Mouse (Mus musculus): Measurements from ENCODE around the gene Otud3. TPM values are rescaled to one million over a fixed set of nuclear protein-coding genes. Genes with fewer than 3 reads are reported as not detected.
A peak's percentile ranks its signal among the peaks of the same experiment; 100 is the strongest.
"Not testable (repeated sequence)": the region's sequence is repeated elsewhere in the genome, so short reads cannot be mapped to it uniquely, and the experiment has no call there.

Gene Otud3
- total RNA-seq, 2 experiments from 2014 or later, result 19.2 to 21.6 TPM

DNA sequence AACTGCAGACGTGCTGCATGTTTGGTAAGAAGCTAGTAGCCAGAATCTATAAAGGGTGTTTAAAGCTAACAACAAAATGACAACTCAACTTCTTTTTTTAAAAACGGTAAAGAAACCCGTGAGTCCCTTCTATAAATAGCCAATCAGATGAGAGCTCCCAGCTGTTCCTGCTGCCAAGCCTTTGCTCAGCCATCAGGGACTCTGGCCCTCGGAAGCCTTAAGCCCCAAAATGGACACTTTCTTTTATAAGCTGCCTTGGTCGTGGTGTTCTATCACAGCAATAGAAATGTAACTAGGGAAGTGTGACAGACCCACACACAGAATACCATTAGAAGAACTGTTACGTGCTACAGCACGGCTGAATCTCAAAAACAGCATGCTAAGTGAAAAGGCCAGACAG lies 14.4 kb downstream of the Otud3 start:
- intact Hi-C loops (cut with DNase I), result no loop called here
- DNase-seq (ENCODE audit: low spot score in 2 of 2), result peak in 1 of 2 experiments; percentile 73

GRCm38 (mm10) chr4:138893789-138894188 lies 20.0 kb downstream of the Otud3 start:
- DNase-seq (ENCODE audit: low spot score in 2 of 2); intact Hi-C loops (cut with DNase I): not testable (repeated sequence)

- DNase-seq (ENCODE audit: low spot score in 2 of 2), result no peak
- intact Hi-C loops (cut with DNase I), result no loop called here
Measured at GRCm38 (mm10) chr4:138892655-138893054, 21.1 kb downstream of the Otud3 start.

GRCm38 (mm10) chr4:138889635-138890034 lies 24.1 kb downstream of the Otud3 start:
- intact Hi-C loops (cut with DNase I), result loop anchor here (10.0 kb wide), 1 partner anchor 445 kb away; no protein-coding TSS in a partner anchor
- no peak for DNase-seq (ENCODE audit: low spot score in 2 of 2)

DNA sequence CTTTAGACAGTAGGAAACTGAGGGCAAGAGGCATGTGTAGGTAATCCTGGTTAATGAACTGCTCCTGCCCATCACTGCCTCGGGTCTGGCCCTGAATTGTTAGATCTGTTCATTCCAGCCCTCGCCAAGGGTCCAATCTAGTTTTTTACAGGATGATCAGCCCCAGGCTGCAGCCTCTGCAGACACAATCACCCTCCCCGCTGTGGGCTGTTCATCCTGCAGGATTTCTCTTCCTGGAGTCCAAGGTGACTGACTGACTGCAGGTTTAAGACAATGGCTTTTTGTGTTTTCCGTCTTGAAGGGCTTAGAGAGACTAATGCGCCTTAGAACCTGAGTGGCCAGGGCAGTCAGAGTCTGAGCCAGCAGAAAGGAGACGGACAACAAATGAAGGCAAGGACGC lies 24.6 kb downstream of the Otud3 start:
- intact Hi-C loops (cut with DNase I), result loop anchor here (10.0 kb wide), 1 partner anchor 444 kb away; no protein-coding TSS in a partner anchor
- DNase-seq (ENCODE audit: low spot score in 2 of 2), result no peak

- peak; percentile 87 to 92 for DNase-seq (ENCODE audit: low spot score in 2 of 2)
- intact Hi-C loops (cut with DNase I), result loop anchor here (1.0 to 10.0 kb wide), 2 partner anchors 18 to 439 kb away; no protein-coding TSS in a partner anchor
Measured at GRCm38 (mm10) chr4:138884261-138884660, 29.5 kb downstream of the Otud3 start.

- peak; percentile 49 to 68 for DNase-seq (ENCODE audit: low spot score in 2 of 2)
- intact Hi-C loops (cut with DNase I), result loop anchor here (10.0 kb wide), 1 partner anchor 437 kb away; no protein-coding TSS in a partner anchor
Measured at GRCm38 (mm10) chr4:138882179-138882578, 31.6 kb downstream of the Otud3 start.

GRCm38 (mm10) chr4:138880811-138881584 lies 32.7 kb downstream of the Otud3 start:
- no peak for DNase-seq (ENCODE audit: low spot score in 2 of 2)
- intact Hi-C loops (cut with DNase I), result loop anchor here (10.0 kb wide), 1 partner anchor 436 kb away; no protein-coding TSS in a partner anchor

DNA sequence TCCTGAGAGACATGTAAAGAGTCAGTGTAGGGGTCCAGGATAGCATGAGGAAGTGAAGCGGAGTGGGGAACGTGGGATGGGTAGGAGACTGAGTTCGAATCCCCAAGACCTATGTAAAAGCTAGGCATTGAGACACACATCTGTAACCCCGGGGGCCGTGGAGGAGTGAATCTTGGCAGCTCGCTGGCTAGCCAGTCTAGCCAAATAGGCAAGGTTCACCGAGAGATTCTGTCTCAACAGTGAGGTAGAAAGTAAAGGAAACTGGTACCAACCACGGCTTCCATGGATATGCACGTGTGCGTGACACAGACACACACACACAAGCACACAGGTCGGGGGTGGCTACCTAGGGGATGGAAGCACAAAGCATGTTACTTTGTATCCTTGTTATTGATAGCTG lies 33.9 kb downstream of the Otud3 start:
- no peak for DNase-seq (ENCODE audit: low spot score in 2 of 2)
- intact Hi-C loops (cut with DNase I), result loop anchor here (10.0 kb wide), 1 partner anchor 435 kb away; no protein-coding TSS in a partner anchor

DNA sequence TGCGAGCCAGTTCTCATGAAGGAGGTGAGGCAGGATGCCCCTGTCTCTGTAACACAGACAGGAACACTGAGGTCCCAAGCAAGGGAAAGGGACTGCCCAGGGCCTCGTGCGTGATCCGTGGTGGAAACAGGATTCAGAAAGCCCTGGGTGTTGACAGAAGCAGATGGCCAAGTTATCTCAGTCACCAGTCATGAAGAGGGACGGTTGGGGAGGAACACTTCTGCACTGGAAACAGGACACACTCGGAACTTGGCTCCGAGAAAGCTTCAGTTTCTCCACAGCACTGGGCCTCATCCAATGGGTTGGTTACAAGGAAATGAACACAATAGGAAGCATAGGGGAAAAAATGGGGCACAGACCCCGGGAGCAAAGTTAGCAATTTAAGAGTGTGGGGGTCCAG lies 35.0 kb downstream of the Otud3 start:
- intact Hi-C loops (cut with DNase I), result no loop called here
- no peak for DNase-seq (ENCODE audit: low spot score in 2 of 2)

GRCm38 (mm10) chr4:138877731-138878130 lies 36.0 kb downstream of the Otud3 start, which contains the start of gene Pla2g2e:
Pla2g2e (plus strand) TSS chr4:138877942.
- intact Hi-C loops (cut with DNase I), result no loop called here
- DNase-seq (ENCODE audit: low spot score in 2 of 2), result no peak

GRCm38 (mm10) chr4:138875986-138876385 lies 37.8 kb downstream of the Otud3 start:
- intact Hi-C loops (cut with DNase I), result no loop called here
- DNase-seq (ENCODE audit: low spot score in 2 of 2), result no peak

GRCm38 (mm10) chr4:138875275-138875674 lies 38.5 kb downstream of the Otud3 start:
- DNase-seq (ENCODE audit: low spot score in 2 of 2); intact Hi-C loops (cut with DNase I): not testable (repeated sequence)

DNA sequence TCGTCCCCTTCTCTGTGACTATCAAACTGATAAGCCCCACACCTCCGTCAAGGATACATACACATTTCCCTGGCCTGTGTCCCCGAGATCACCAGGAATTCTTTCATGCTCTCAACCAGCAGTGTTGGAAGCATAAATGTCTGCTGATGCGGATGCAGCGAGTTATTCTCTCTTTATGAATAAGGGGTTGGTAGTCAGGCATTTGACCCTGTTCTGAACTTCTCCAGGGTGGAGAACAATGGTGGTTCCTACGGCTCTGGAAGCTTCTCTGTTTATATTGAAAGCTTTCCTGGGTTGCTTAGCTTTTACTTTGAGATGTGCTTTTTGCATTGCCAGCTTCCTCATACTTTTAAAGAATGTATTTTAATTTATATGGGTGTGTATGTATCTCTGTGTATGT lies 39.9 kb downstream of the Otud3 start, which contains the start of gene Gm13030:
Gene Gm13030 (minus strand): TSS at position 101 of the 400 bp plus-strand sequence.
- intact Hi-C loops (cut with DNase I), result no loop called here
- no peak for DNase-seq (ENCODE audit: low spot score in 2 of 2)

DNA sequence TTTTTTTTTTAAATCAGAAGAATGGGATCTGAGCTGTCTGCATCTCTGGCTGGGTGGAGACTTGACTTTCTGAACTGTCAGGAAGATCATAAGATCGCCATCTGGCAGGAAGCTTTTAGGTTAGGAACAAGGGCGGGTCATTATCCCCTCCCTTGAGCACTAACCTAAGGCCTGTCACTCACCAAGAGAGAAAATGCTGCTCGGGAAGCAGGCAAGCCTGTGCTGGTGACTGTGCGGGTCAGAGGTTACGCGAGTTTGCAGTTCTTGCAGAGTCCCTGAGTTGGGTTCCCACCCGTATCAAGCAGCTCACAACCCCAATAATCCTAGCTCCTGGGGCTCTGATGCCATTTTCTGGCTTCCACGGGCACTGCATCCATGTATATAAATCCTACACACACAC lies 45.1 kb downstream of the Otud3 start:
- DNase-seq (ENCODE audit: low spot score in 2 of 2), result no peak
- intact Hi-C loops (cut with DNase I), result no loop called here

DNA sequence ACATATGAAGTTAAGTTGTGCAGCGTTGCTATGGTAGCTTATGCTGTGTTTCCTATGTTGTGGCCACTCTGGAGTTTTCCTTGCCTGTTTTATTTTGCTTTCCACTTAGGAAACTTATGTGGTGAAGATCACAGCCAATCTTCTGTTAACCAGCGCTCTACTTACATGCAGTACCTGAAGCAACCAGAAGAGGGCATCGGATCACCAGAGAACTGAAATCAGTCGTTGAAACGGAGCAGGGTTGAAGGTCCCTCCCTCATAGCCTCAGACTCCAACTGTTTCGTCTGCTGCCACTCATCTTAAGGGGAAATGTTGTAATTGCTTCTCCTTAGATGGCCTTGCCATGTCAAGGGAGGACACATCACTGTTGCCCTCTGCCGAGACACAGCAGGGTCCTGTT lies 47.3 kb downstream of the Otud3 start:
- peak; percentile 75 to 82 for DNase-seq (ENCODE audit: low spot score in 2 of 2)
- intact Hi-C loops (cut with DNase I), result loop anchor here (1.0 kb wide), 1 partner anchor 18 kb away; no protein-coding TSS in a partner anchor

DNA sequence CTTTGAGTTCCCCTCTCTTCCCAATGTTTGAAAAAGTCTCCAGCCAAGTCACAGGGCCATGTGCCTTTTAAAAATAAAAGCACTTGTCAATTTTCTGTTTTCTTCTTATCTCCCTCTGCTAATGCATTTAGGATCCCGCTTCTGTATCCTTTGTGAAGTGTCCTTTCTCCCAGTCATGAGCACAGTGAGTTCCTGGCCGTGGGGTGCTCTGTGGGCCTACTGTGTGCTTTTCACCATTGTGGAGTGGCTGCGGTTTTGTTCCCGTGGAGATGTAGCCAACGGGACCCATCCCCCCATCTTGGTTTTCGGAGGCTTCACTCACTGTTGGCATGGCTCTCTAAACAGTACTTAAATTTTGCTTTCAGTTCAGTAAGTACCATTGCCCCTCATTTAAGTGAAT lies 47.8 kb downstream of the Otud3 start:
- intact Hi-C loops (cut with DNase I), result loop anchor here (1.0 kb wide), 1 partner anchor 18 kb away; no protein-coding TSS in a partner anchor
- no peak for DNase-seq (ENCODE audit: low spot score in 2 of 2)

GRCm38 (mm10) chr4:138865092-138865491 lies 48.7 kb downstream of the Otud3 start:
- no peak for DNase-seq (ENCODE audit: low spot score in 2 of 2)
- intact Hi-C loops (cut with DNase I), result no loop called here

- intact Hi-C loops (cut with DNase I), result no loop called here
- no peak for DNase-seq (ENCODE audit: low spot score in 2 of 2)
Measured at GRCm38 (mm10) chr4:138863344-138863998, 50.3 kb downstream of the Otud3 start, which contains the start of gene Pla2g5. Pla2g5 (minus strand) TSS chr4:138863482.

GRCm38 (mm10) chr4:138859728-138860127 lies 54.0 kb downstream of the Otud3 start:
- intact Hi-C loops (cut with DNase I), result loop anchor here (10.0 kb wide), 1 partner anchor 535 kb away; the partner anchor contains the start of gene Pink1
- peak; percentile 66 to 82 for DNase-seq (ENCODE audit: low spot score in 2 of 2)
